Mouse (Mus musculus) kidney, postnatal 14 days (tissue): ENCODE measurements around the gene Ppp2r5e.
A peak's percentile ranks its signal among the peaks of the same experiment; 100 is the strongest.
"Not testable (repeated sequence)": the region's sequence is repeated elsewhere in the genome, so short reads cannot be mapped to it uniquely, and the experiment has no call there.

Source experiments
- DNase-seq: peaks from one replicate; pipeline ENCODE4 v3.0.0; 2022; ENCODE audit warnings: mixed read lengths

The Ppp2r5e gene

GRCm38 (mm10) chr12:75482781-75483180 lies 113.3 kb downstream of the Ppp2r5e start:
- no peak for DNase-seq

GRCm38 (mm10) chr12:75482015-75482414 lies 114.0 kb downstream of the Ppp2r5e start:
- no peak for DNase-seq

- peak; percentile 46 for DNase-seq
Measured at GRCm38 (mm10) chr12:75480031-75480430, 116.0 kb downstream of the Ppp2r5e start.

- DNase-seq, result no peak
Measured at GRCm38 (mm10) chr12:75479375-75479898, 116.6 kb downstream of the Ppp2r5e start.

GRCm38 (mm10) chr12:75478596-75478995 lies 117.4 kb downstream of the Ppp2r5e start:
- no peak for DNase-seq

GRCm38 (mm10) chr12:75478117-75478516 lies 117.9 kb downstream of the Ppp2r5e start:
- DNase-seq, result no peak

- DNase-seq, result peak; percentile 79
Measured at GRCm38 (mm10) chr12:75473021-75473420, 123.0 kb downstream of the Ppp2r5e start.

GRCm38 (mm10) chr12:75472107-75472506 lies 123.9 kb downstream of the Ppp2r5e start:
- no peak for DNase-seq

GRCm38 (mm10) chr12:75467814-75468213 lies 128.2 kb downstream of the Ppp2r5e start:
- no peak for DNase-seq

GRCm38 (mm10) chr12:75467127-75467526 lies 128.9 kb downstream of the Ppp2r5e start:
- DNase-seq, result no peak

- no peak for DNase-seq
Measured at GRCm38 (mm10) chr12:75466206-75466605, 129.8 kb downstream of the Ppp2r5e start.

GRCm38 (mm10) chr12:75464016-75464769 lies 131.9 kb downstream of the Ppp2r5e start:
- peak; percentile 62 for DNase-seq

GRCm38 (mm10) chr12:75460561-75460960 lies 135.5 kb downstream of the Ppp2r5e start:
- DNase-seq, result no peak

- no peak for DNase-seq
Measured at GRCm38 (mm10) chr12:75459656-75460055, 136.4 kb downstream of the Ppp2r5e start.

GRCm38 (mm10) chr12:75453441-75453840 lies 142.6 kb downstream of the Ppp2r5e start:
- no peak for DNase-seq

- no peak for DNase-seq
Measured at GRCm38 (mm10) chr12:75453027-75453426, 143.0 kb downstream of the Ppp2r5e start.

GRCm38 (mm10) chr12:75450592-75450991 lies 145.5 kb downstream of the Ppp2r5e start:
- no peak for DNase-seq

- DNase-seq, result peak; percentile 44
Measured at GRCm38 (mm10) chr12:75450011-75450410, 146.0 kb downstream of the Ppp2r5e start.

GRCm38 (mm10) chr12:75449475-75449966 lies 146.5 kb downstream of the Ppp2r5e start:
- peak; percentile 24 for DNase-seq

GRCm38 (mm10) chr12:75448921-75449320 lies 147.1 kb downstream of the Ppp2r5e start:
- DNase-seq, result peak; percentile 49

GRCm38 (mm10) chr12:75446245-75446644 lies 149.8 kb downstream of the Ppp2r5e start:
- DNase-seq, result no peak

- DNase-seq, result not testable (repeated sequence)
Measured at GRCm38 (mm10) chr12:75432400-75432799, 163.6 kb downstream of the Ppp2r5e start.

- DNase-seq, result no peak
Measured at GRCm38 (mm10) chr12:75429685-75430396, 166.2 kb downstream of the Ppp2r5e start.

- no peak for DNase-seq
Measured at GRCm38 (mm10) chr12:75428719-75429118, 167.3 kb downstream of the Ppp2r5e start.
